Mouse (Mus musculus) heart, postnatal 10 days (tissue): ENCODE measurements around the gene Atp1a1. TPM values are rescaled to one million over a fixed set of nuclear protein-coding genes. Genes with fewer than 3 reads are reported as not detected.
A peak's percentile ranks its signal among the peaks of the same experiment; 100 is the strongest.

Source experiments
- DNase-seq, 2 experiments: peaks; one replicate each; pipeline ENCODE4 v3.0.0; 2021
- intact Hi-C: fragments of 180-260 bp; cut with DNase I; formaldehyde crosslinking; loops from one replicate; pipeline ENCODE4 v1.15.1; 2025
- total RNA-seq, 2 experiments: library from RNA; stranded (reverse); gene quantifications; 2 replicates each; pipeline ENCODE4 v1.2.3; 2021

Atp1a1 gene
- total RNA-seq, 2 experiments from 2014 or later = 897 to 1,002 TPM

GRCm38 (mm10) chr3:101615856-101616255 is 11.4 kb upstream of the Atp1a1 start:
- DNase-seq = no peak
- intact Hi-C loops = no loop called here

DNA sequence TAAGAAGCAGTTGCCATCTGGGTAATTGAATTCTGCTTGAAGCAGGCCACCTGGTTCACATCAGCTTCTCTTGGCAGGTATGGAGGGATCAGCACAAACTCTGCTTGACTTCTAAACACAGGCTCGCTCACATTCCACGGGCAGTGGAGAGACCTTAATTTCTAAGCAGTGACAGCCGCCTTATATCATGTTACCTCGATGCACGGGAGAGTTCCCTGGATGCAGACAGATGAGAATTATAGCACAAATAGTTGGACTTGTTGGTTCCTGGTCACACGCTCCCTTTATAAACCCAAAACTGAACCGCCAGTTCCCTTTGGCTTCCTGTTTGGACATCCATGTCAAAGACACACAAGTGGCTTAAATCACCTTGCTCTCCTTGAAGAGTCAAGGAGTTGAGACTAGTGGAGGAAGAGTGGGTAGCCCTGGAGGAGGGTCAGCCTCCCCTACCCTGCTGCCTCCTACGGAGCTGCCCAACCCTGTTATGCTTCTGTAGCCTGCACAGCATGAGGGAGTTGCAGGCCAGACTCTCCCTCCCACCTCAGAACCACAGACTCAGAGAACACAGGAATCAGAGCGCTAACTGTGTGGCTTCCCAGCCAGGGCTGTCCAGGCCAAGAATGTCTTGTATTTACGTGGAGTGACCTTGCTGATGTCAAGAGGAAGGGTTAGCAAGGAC is 7.5 kb upstream of the Atp1a1 start:
- no peak for DNase-seq
- intact Hi-C loops = no loop called here

DNA sequence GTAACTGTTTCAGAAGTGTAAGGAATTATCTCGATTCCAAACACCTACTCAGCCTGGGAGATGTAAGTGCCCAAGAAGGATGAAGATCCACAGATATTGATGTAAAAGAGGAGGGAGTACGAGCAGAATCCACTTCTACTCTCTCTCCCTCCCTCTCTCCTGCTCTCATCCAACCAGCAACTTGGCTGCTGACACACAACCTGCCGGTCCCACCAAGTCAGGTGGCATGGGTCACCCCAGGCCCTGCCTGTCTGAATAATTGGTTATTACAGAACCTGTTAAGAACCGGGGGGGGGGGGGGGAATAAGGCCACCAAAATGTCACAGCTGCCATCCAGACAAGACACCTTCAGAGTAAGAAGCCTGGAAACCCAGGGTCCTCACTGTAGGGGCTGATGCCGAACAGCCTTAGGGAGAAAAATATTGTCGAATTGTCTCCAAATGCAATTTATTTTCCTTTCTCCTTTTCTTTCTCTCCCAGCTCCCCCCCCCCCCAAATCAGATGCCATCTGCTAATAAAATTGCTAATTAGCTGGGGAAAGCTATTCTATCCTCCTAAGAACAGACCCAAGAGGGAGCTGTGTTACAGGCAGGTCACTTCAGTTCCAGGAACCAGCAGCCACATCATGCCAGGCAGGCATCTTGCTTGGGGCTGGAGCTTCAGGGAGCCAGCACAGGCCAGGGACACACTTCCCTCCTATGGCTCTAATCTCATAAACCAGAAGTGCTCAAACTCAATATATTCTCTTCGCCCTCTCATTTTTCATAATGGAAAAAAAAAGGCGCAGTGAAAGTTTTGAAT is 6.7 kb upstream of the Atp1a1 start:
- intact Hi-C loops = no loop called here
- DNase-seq = no peak

GRCm38 (mm10) chr3:101609302-101609701 is 4.8 kb upstream of the Atp1a1 start:
- intact Hi-C loops = no loop called here
- DNase-seq = no peak

DNA sequence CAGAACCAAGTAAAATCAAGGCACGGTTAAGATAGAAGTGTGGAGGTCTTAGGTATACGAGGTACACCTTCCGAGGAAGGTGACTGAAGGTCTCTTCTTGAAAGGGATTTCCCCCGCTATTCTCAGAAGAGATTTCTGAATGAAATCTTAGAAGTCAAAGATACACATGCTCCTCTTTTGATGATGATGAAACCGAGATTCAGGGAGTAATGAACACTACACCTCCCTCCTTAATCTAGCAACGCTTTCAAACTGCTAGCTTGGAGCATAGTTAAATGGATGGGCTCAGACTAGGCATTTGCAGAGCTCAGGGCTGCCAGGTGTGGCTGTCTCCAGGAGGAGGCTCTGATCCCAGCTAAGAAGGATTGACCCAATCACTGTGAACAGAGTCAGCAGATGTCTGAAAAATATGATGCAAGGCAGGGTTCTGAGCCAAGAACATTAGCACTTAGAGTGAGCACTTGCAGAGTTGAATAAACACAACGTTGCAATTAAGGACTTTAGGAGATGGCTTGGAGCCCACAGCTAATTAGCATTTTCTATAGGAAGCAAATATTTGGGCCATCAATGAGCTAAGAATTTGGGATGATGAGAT is 2.5 kb upstream of the Atp1a1 start:
- DNase-seq = no peak
- intact Hi-C loops = no loop called here

- intact Hi-C loops = loop anchor here (2.0 kb wide), 2 partner anchors 101 to 197 kb away; no protein-coding TSS in a partner anchor
- no peak for DNase-seq
Observed at GRCm38 (mm10) chr3:101605721-101606120, 1.2 kb upstream of the Atp1a1 start.

DNA sequence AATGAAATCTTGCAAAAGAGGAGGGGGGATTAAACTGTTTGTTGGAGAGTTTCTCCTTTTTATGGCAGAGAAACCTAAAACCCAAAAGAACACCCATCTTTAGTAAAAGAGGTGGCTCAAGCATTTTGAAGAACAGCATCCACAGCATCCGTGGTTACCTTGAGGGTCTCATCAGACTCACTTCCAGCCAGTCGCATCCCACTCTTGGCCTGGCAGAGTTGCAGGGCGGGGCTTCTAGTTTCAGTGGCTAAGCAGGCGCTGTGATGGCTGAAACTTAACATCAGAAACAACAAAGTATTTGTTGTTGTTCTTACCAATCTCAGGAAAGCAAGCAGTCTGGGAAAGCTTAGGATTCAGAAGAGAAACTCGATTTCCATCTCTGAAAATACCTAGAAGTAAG is 807 bp upstream of the Atp1a1 start:
- no peak for DNase-seq
- intact Hi-C loops = loop anchor here (2.0 kb wide), 2 partner anchors 102 to 198 kb away; no protein-coding TSS in a partner anchor

DNA sequence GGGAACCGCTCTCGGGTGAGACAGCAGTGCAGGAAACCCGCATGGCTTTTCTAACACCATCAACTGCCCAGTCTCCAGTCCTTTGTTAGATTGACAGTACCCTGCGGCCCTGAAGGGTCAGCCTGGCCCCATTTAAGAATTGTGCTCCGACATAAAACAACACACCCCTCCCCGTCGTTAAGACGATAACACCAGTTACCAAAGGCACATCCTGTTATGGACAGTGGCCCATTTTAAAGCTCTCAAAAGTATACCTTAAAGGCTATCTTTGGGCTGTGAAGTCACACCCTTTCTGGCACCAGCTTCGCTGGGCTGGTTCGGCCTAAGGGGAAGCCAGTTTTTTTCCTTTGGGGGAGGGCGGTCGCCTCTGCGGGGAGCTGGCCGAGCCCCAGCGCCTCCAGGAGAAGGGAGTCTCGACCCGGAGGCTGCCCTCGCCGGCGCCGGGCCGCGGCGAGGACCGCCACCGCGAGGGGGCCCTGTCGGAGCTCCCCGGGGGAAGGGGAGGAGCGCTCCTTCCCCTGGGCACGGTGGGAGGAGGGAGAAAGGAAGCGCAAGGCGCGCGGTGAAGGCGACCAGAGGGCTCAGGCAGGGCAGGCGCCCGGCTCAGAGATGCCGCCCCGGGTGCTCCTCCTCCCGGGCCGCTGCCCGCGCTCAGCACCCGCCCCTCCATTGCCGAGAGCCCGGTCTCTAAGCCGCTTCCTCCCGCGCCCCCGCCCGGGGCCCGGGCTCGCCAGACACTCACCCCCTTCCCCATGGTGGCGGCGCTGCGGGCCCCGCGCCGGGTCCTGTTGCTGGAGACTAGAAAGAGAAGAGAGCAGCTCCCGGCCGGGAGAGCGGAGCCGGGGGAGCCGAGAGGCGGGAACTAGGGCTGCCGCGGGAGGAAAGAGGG is 579 bp downstream of the Atp1a1 start:
- DNase-seq = peak; percentile 89 to 91
- intact Hi-C loops = loop anchor here (2.0 kb wide), 3 partner anchors 97 to 199 kb away; no protein-coding TSS in a partner anchor

DNA sequence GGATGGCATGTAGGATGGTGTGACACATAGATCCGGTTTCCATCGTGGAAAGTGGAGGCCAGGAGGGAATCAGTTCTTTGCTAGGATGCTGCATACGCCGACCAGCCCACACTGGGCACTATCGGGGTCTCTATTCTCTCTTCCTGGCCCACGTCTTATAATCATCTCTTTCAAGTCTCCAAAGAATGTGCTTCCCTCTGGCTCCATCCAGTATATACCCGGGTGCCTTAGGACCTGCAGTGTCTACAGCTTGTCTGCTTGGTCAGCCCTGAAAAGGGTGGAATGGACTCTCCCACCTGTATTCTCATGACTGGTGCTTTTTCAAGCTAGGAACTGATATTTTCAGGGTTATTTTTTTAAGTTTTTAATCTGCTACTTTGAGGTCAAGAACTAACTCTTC is 1.3 kb downstream of the Atp1a1 start:
- peak in 1 of 2 experiments; percentile 48 for DNase-seq
- intact Hi-C loops = loop anchor here (2.0 kb wide), 1 partner anchor 96 kb away; no protein-coding TSS in a partner anchor

- intact Hi-C loops = loop anchor here (2.0 kb wide), 1 partner anchor 96 kb away; no protein-coding TSS in a partner anchor
- DNase-seq = no peak
Observed at GRCm38 (mm10) chr3:101602511-101603055, 1.9 kb downstream of the Atp1a1 start.

DNA sequence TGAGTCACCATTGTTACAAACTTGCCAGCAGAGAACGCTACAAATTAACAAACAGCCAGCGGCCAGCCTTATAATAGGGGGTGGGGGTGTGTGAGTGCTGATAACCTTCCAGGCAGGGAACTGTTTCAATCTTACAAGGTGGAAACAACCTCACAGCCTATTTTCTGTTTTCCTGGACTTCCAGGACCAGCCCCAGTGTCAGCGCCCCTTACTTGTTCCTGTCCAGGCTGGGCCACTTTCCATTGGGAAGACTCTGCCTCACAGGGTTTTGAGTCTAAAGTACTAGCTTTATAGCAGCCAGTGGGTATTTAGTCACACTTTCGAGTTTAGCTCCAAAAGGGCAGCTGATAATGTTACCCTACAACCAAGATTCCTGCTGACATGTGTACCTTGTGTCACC is 2.8 kb downstream of the Atp1a1 start:
- peak in 1 of 2 experiments; percentile 32 for DNase-seq

GRCm38 (mm10) chr3:101601003-101601525 is 3.4 kb downstream of the Atp1a1 start:
- peak in 1 of 2 experiments; percentile 25 for DNase-seq
- intact Hi-C loops = no loop called here

More for the DNA sequence above, 2.8 kb downstream of the Atp1a1 start:
- intact Hi-C loops = loop anchor here (2.0 kb wide), 1 partner anchor 95 kb away; no protein-coding TSS in a partner anchor

DNA sequence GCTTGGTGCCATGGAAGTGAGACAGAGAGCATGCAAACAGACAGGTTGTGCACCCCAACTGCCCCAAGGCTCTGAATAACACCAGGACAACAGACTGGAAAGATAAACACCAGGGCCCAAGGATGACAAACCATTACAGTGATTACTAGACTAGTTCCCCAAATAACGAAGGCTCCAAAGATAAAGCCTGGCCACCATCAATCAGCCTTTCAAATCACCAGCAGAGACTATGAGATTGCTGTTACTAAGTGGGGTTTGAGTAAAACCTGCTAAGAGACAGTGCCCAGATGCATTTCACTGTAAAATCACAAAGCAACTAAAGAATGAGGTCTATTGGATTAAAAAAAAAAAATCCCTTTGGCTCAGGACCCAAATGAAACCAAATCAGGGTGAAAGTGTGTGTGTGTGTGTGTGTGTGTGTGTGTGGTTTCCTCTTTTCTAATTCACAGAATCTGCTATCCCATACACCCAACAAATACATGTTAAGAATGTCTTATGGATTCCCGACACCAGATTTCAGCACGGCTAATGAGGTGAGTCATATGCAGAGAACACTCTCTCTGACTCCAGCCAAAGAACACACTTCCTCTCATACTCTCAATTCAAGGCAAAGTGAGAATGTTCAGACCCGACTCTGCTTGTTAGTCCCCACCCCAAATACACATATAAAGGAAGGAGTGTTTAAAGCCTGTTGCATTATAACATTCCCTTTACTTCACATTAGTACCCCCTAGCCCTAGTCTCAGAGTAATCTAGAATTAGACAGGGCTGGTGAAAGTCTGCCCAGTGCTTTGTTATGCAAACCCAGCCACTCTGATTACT is 4.4 kb downstream of the Atp1a1 start:
- peak; percentile 30 to 44 for DNase-seq
- intact Hi-C loops = no loop called here

- DNase-seq = no peak
- intact Hi-C loops = no loop called here
Observed at GRCm38 (mm10) chr3:101599191-101599919, 5.1 kb downstream of the Atp1a1 start.

- intact Hi-C loops = no loop called here
- DNase-seq = peak in 1 of 2 experiments; percentile 48
Observed at GRCm38 (mm10) chr3:101598231-101598905, 6.1 kb downstream of the Atp1a1 start.

DNA sequence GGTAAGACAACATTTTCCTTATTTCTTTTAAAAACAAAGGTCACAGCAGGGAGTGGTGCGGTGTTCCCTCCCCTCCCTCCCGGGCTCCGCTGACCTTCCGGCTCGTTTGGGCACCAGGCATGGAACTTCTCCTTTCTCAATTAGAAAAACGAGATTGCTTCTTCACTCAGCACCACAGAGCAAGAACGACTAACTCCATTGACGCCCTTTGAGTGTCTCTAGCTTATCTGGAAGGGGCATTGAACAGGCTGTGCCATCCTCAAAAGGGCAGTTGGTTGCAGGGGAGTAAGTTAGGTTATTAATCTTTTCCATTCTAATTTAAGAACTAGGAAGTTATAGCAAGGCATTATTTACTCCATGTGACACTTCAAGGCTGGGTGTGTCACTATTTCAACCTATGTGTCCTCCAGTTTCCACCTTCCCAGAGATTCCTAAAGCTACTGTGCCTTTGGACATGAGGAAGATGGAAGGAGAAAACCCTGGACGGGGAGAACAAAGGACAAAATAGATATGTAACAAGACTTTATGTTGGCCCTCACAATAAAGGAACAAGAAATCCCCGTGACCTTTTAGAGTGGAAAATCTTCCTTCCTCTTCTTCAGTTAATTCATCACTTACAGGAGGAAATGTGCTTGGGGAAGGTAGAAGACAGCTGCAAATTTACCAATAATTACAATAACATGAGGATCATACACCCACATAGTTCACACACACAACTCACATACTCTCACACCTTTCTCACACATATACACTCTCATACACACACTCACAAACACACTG is 7.0 kb downstream of the Atp1a1 start:
- peak in 1 of 2 experiments; percentile 37 for DNase-seq
- intact Hi-C loops = loop anchor here (2.0 kb wide), 1 partner anchor 45 kb away; no protein-coding TSS in a partner anchor

DNA sequence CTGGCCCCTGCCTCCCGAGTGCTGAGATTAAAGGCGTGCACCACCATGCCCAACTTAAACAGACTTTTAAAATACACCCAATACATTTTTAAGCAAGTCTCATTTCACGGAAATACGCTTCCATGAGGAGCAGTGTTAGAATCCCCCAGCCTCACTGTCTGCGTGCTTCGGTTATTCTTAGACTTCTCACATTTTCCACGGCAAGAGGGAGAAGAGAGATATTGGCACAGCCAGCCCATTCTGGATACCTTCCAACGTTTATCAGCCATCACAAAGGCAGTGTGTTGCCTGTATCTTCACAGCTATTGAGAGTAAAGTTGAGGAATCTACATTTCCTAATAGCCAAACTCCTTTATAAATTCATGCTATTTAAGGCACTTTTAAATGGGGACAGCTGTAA is 7.8 kb downstream of the Atp1a1 start:
- intact Hi-C loops = loop anchor here (2.0 kb wide), 1 partner anchor 44 kb away; no protein-coding TSS in a partner anchor
- DNase-seq = peak; percentile 67 to 75
